Mouse (Mus musculus) liver, adult 2 months (tissue): Measurements from ENCODE around the gene Tcte1.

Experiments used
- CTCF ChIP-seq: fragments of 200-500 bp; IDR thresholded peaks from 2 replicates; pipeline ENCODE4 v1.5.1; 2011; ENCODE audit warnings: low read depth, low read length, control low read depth
- POLR2A ChIP-seq: fragments of 200-500 bp; IDR thresholded peaks from 2 replicates; pipeline ENCODE4 v1.6.1; 2011; ENCODE audit warnings: low read length, control low read depth; ENCODE audit not compliant: insufficient read depth; ENCODE audit errors: extremely low read depth

- TF ChIP-seq CTCF, result no peak
- no peak for TF ChIP-seq POLR2A
These were observed 46.8 kb downstream of the Tcte1 start for GRCm38 (mm10) chr17:45569999-45570398.
